Mouse (Mus musculus) liver, embryonic 12.5 days (tissue): Measurements from ENCODE around the gene Rbmxl1. TPM values are rescaled to one million over a fixed set of nuclear protein-coding genes. Genes with fewer than 3 reads are reported as not detected.
"Not testable (repeated sequence)": the region's sequence is repeated elsewhere in the genome, so short reads cannot be mapped to it uniquely, and the experiment has no call there.

Experiments used
- ATAC-seq: fragments of 200-750 bp; cut with Nextera tagmentation; 2 replicates; pipeline ENCODE4 v1.8.0; 2017; ENCODE audit warnings: moderate number of reproducible peaks, mild to moderate bottlenecking, moderate library complexity
- H3K27ac ChIP-seq: fragments of 300-500 bp; sonication (generic); 2 replicates; pipeline ENCODE4 v1.5.1; 2016; ENCODE audit warnings: mild to moderate bottlenecking
- H3K27me3 ChIP-seq: fragments of 300-500 bp; sonication (generic); replicated peaks from 2 replicates; pipeline ENCODE4 v1.6.1; 2016; ENCODE audit warnings: mild to moderate bottlenecking, moderate library complexity
- H3K36me3 ChIP-seq: fragments of 300-500 bp; sonication (generic); 2 replicates; pipeline ENCODE4 v1.6.1; 2016; ENCODE audit warnings: mild to moderate bottlenecking, moderate library complexity
- H3K4me1 ChIP-seq: fragments of 300-500 bp; sonication (generic); 2 replicates; pipeline ENCODE4 v1.6.1; 2016
- H3K4me2 ChIP-seq: fragments of 300-500 bp; sonication (generic); 2 replicates; pipeline ENCODE4 v1.6.1; 2016; ENCODE audit warnings: mild to moderate bottlenecking, moderate library complexity
- H3K4me3 ChIP-seq: fragments of 300-500 bp; sonication (generic); 2 replicates; pipeline ENCODE4 v1.5.1; 2016; ENCODE audit warnings: mild to moderate bottlenecking, moderate library complexity
- H3K9ac ChIP-seq: fragments of 300-500 bp; sonication (generic); 2 replicates; pipeline ENCODE4 v1.6.1; 2016; ENCODE audit warnings: mild to moderate bottlenecking, moderate library complexity
- H3K9me3 ChIP-seq: fragments of 300-500 bp; sonication (generic); replicated peaks from 2 replicates; pipeline ENCODE4 v1.6.1; 2016; ENCODE audit warnings: mild to moderate bottlenecking, moderate library complexity
- WGBS: fragments of 180-500 bp; shearing (Covaris S2); methylation state at CpG from one replicate; pipeline ENCODE4 v1.1.7; 2016; ENCODE audit not compliant: insufficient replicate concordance; 5-methylcytosine and 5-hydroxymethylcytosine counted together
- polyA plus RNA-seq: library from polyadenylated mRNA; unstranded; fragments of >200 nt; fragmentation: Nextera tagmentation; extraction: Ambion mirVana; gene quantifications from 2 replicates; pipeline ENCODE4 v1.2.1, GENCODE M21; 2016

Rbmxl1 gene
- polyA plus RNA-seq, result 168 and 171 TPM in 2 replicates

DNA sequence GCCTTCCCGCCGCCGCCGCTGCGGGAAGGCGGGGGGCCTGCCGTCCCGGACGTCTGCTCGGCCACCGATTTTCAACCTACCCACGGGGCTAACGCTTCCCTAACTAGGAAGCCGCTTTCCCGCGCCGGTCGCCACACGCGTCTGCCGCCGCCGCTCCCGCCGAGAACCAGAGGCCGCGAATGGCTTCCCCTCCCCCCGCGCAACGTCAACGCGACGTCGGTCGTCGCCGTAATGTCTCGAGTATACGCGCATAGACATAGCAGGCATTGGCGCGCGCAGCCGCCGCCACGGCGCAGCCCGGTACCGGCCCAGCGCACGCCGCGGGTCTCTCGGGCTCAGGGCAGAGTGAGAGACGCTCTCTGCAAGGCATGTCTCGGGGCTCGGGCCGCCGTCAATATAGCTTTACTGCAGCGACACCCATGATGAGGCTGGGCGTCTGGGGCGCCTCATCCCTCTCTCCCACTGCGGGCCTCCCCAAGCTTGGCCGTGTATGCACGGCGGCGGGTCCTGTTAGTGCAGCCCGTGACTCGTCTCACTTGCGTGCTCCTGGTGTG, at the start of gene Rbmxl1:
Gene Rbmxl1, minus strand, starts transcription at position 180 of the 554 bp plus-strand sequence.
- Histone ChIP-seq H3K27ac (peak within 1 kb of the TSS; percentile 93), H3K36me3 (peaks cover 23% of the 10 kb centered on the region), H3K4me3 (peak within 1 kb of the TSS; percentile 90), H3K4me2 (peak within 1 kb of the TSS; percentile 91), H3K9ac (peak within 1 kb of the TSS; percentile 96), H3K27me3 (no peaks in the 10 kb centered on the region), H3K4me1 (peaks cover 27% of the 10 kb centered on the region), H3K9me3 (no peaks in the 10 kb centered on the region)
- under 1% methylated on average over 67 of the region's 70 CpGs for WGBS
- peak; percentile 86 for ATAC-seq

- no peaks in the 10 kb centered on the region for H3K27me3 ChIP-seq
- no peak overlapping the region for H3K9ac ChIP-seq
- H3K27ac ChIP-seq, result no peak overlapping the region
- H3K36me3 ChIP-seq, result peaks cover 25% of the 10 kb centered on the region
- H3K4me1 ChIP-seq, result no peaks in the 10 kb centered on the region
- no peak overlapping the region for H3K4me3 ChIP-seq
- no peak overlapping the region for H3K4me2 ChIP-seq
- 75% methylated on average over 11 of the region's 11 CpGs for WGBS
- peaks cover 4% of the 10 kb centered on the region; the same call in 1 of the 2 replicates for H3K9me3 ChIP-seq
- ATAC-seq, result no peak
Observed at GRCm38 (mm10) chr8:78556773-78557434, 48.2 kb upstream of the Rbmxl1 start.

DNA sequence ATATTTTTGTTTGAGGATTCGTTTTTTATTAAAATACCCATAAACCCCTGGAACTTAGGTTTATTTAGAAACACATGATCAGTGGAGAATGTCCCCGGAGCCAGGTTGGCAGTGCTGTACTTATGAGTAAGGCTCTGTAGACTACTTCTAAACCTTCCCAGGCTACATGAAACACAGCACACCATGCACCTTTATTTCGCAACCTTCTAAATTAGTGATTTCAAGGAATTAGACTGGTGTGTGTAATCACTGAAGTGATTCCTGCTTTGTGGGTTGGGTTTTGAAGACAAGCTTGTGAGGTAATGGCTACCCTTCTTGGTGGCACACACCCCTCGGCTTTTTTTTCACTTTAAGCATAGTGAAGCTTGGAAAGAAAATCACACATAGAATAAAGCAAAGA, 47.1 kb upstream of the Rbmxl1 start:
- Histone ChIP-seq H3K4me3 (no peak overlapping the region), H3K27ac (no peak overlapping the region), H3K36me3 (peaks cover 21% of the 10 kb centered on the region), H3K9ac (no peak overlapping the region), H3K27me3 (no peaks in the 10 kb centered on the region), H3K4me1 (no peaks in the 10 kb centered on the region), H3K9me3 (no peaks in the 10 kb centered on the region), H3K4me2 (no peak overlapping the region)
- no peak for ATAC-seq
- 76% methylated on average over 4 of the region's 4 CpGs for WGBS

DNA sequence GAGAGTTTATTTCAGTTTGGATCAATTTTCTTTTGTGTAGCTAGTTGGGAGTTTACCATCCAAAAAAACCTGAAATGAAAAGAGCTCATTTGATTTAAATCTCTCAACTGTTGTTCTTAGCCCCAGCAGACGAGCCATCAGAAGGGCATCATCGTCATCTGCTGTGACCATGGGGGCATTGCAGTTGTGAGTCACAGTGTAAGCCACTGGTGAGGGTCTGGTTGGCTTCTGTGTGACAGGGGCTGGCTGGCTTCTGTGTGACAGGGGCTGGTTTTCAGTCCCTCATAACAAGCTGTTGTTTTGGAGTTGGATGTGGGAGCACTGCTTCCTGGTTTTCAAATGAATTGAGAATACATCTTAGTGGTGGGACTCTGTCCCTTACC, 42.0 kb upstream of the Rbmxl1 start:
- H3K36me3 ChIP-seq, result peaks cover 7% of the 10 kb centered on the region; the same call in 1 of the 2 replicates
- no peak overlapping the region for H3K9ac ChIP-seq
- H3K27me3 ChIP-seq, result no peaks in the 10 kb centered on the region
- H3K4me3 ChIP-seq, result no peak overlapping the region
- no peak for ATAC-seq
- 80% methylated on average over 2 of the region's 2 CpGs for WGBS
- H3K4me1 ChIP-seq, result no peaks in the 10 kb centered on the region
- H3K4me2 ChIP-seq, result no peak overlapping the region
- no peaks in the 10 kb centered on the region for H3K9me3 ChIP-seq
- H3K27ac ChIP-seq, result no peak overlapping the region

- no peak overlapping the region for H3K9ac ChIP-seq
- H3K27ac ChIP-seq, result no peak overlapping the region
- no peak overlapping the region for H3K4me3 ChIP-seq
- no peak overlapping the region for H3K4me2 ChIP-seq
- WGBS, result 76% methylated on average over 10 of the region's 10 CpGs
- peaks cover 7% of the 10 kb centered on the region; the same call in 1 of the 2 replicates for H3K36me3 ChIP-seq
- ATAC-seq, result no peak
- peaks cover 5% of the 10 kb centered on the region for H3K4me1 ChIP-seq
- no peaks in the 10 kb centered on the region for H3K27me3 ChIP-seq
- no peaks in the 10 kb centered on the region for H3K9me3 ChIP-seq
Observed at GRCm38 (mm10) chr8:78549971-78550751, 41.5 kb upstream of the Rbmxl1 start.

GRCm38 (mm10) chr8:78545153-78545817, 36.6 kb upstream of the Rbmxl1 start:
- not testable (repeated sequence) for H3K9me3 ChIP-seq, H3K4me3 ChIP-seq, H3K27ac ChIP-seq, H3K27me3 ChIP-seq, ATAC-seq, H3K9ac ChIP-seq, H3K4me1 ChIP-seq, H3K4me2 ChIP-seq
- WGBS, result 29% methylated on average over 8 of the region's 14 CpGs
- peaks cover 31% of the 10 kb centered on the region for H3K36me3 ChIP-seq

DNA sequence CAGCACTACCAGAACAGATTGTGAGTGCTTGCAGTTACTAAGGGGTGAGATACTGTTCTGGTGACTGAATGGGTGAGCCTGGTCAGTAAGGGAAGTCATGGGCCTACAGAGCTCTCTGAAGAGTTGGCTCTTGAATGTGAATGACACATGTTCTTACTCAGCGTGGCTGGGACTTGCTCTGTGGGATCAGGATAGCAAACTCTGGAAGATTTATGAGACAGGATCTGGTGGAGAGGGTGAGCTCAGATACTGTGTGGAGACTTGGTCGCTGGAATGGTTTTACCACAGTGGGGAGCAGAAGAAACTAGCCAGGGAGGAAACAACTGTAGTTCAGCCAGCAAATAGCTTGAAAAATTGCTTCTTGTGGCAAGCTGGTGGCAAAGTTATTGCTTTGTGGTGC, 35.8 kb upstream of the Rbmxl1 start:
- Histone ChIP-seq H3K27ac (no peak overlapping the region), H3K27me3 (no peaks in the 10 kb centered on the region), H3K36me3 (peaks cover 38% of the 10 kb centered on the region), H3K4me3 (no peak overlapping the region), H3K9ac (no peak overlapping the region), H3K4me1 (peaks cover 10% of the 10 kb centered on the region), H3K9me3 (no peaks in the 10 kb centered on the region), H3K4me2 (no peak overlapping the region)
- ATAC-seq, result no peak
- WGBS, result 53% methylated on average over 2 of the region's 2 CpGs

GRCm38 (mm10) chr8:78543621-78544020, 34.9 kb upstream of the Rbmxl1 start:
- Histone ChIP-seq H3K4me1 (peaks cover 10% of the 10 kb centered on the region), H3K4me2 (no peak overlapping the region), H3K9me3 (no peaks in the 10 kb centered on the region), H3K4me3 (no peak overlapping the region), H3K9ac (no peak overlapping the region), H3K36me3 (peaks cover 38% of the 10 kb centered on the region), H3K27ac (no peak overlapping the region), H3K27me3 (no peaks in the 10 kb centered on the region)
- 52% methylated on average over 1 of the region's 1 CpGs for WGBS
- ATAC-seq, result no peak

- not testable (repeated sequence) for H3K27me3 ChIP-seq, H3K4me2 ChIP-seq, ATAC-seq, H3K4me3 ChIP-seq, H3K27ac ChIP-seq, H3K9ac ChIP-seq, H3K4me1 ChIP-seq, H3K9me3 ChIP-seq
- peaks cover 45% of the 10 kb centered on the region for H3K36me3 ChIP-seq
- WGBS, result 82% methylated on average over 6 of the region's 6 CpGs
Observed at GRCm38 (mm10) chr8:78542670-78543069, 34.0 kb upstream of the Rbmxl1 start.

DNA sequence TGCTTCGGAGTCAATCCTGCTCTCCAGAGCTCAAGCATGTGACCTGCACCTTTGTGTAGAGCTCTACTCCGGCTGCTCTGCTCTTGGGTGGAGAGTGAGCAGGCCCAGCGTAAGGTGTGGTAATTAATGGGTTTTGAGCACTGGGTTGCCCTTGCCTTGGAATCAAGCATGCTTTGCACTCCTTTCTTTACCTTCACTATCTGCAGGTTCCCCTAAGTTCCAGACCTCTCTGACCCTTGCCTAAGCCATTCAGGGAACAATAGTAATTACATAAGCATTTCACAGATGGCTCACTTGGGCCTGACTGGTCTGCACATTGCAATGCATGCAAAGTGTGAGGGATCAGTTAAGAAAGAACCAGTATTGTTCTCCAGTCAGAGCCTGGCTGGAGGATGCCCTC, 29.1 kb upstream of the Rbmxl1 start:
- WGBS, result 90% methylated on average over 3 of the region's 3 CpGs
- H3K36me3 ChIP-seq, result peaks cover 55% of the 10 kb centered on the region
- no peaks in the 10 kb centered on the region for H3K27me3 ChIP-seq
- H3K4me1 ChIP-seq, result peaks cover 3% of the 10 kb centered on the region; the same call in 1 of the 2 replicates
- no peaks in the 10 kb centered on the region for H3K9me3 ChIP-seq
- no peak overlapping the region for H3K4me2 ChIP-seq
- no peak overlapping the region for H3K9ac ChIP-seq
- no peak overlapping the region for H3K4me3 ChIP-seq
- H3K27ac ChIP-seq, result no peak overlapping the region
- ATAC-seq, result no peak

- ATAC-seq, result no peak
- no peak overlapping the region for H3K4me3 ChIP-seq
- H3K36me3 ChIP-seq, result peaks cover 53% of the 10 kb centered on the region
- 61% methylated on average over 5 of the region's 5 CpGs for WGBS
- peaks cover 3% of the 10 kb centered on the region; the same call in 1 of the 2 replicates for H3K4me1 ChIP-seq
- no peak overlapping the region for H3K27ac ChIP-seq
- no peaks in the 10 kb centered on the region for H3K27me3 ChIP-seq
- no peak overlapping the region for H3K4me2 ChIP-seq
- H3K9ac ChIP-seq, result no peak overlapping the region
- H3K9me3 ChIP-seq, result no peaks in the 10 kb centered on the region
Observed at GRCm38 (mm10) chr8:78536716-78537115, 28.0 kb upstream of the Rbmxl1 start.

DNA sequence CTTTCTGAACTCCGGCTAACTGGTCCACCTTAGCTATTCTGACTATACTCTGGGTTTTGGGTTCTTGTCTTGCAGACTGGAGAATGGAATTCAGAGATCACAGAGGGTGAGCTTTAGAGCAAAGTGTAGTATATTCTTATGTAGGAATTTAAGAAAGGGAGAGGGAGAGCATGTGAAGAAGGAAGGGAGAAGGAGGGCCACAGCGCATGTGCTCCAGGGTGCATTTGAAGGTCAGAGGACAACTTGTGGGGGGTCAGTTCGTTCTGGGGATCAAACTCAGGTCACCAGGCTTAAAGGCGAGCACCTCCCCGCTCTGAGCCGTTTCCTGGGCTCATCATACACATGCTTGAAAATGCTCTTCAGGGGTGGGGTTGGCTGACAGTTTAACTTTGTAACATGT, 25.3 kb upstream of the Rbmxl1 start:
- Histone ChIP-seq H3K4me2 (no peak overlapping the region), H3K9ac (no peak overlapping the region), H3K36me3 (peaks cover 61% of the 10 kb centered on the region), H3K27ac (no peak overlapping the region), H3K4me1 (peaks cover 3% of the 10 kb centered on the region; the same call in 1 of the 2 replicates), H3K9me3 (no peaks in the 10 kb centered on the region), H3K4me3 (no peak overlapping the region), H3K27me3 (no peaks in the 10 kb centered on the region)
- WGBS, result 85% methylated on average over 6 of the region's 6 CpGs
- ATAC-seq, result no peak
